Mouse (Mus musculus) limb, embryonic 12.5 days (tissue): ENCODE data around the gene Ovch2. TPM values are rescaled to one million over a fixed set of nuclear protein-coding genes. Genes with fewer than 3 reads are reported as not detected.

ENCODE experiments used
- ATAC-seq: fragments of 200-750 bp; cut with Nextera tagmentation; 2 replicates; pipeline ENCODE4 v1.8.0; 2017; ENCODE audit warnings: low read depth, moderate TSS enrichment; ENCODE audit not compliant: insufficient number of reproducible peaks, insufficient read depth, low FRiP score, low TSS enrichment
- H3K27ac ChIP-seq: fragments of 300-500 bp; sonication (generic); 2 replicates; pipeline ENCODE4 v1.5.1; 2016; ENCODE audit warnings: mild to moderate bottlenecking, moderate library complexity
- H3K27me3 ChIP-seq: fragments of 300-500 bp; sonication (generic); 2 replicates; pipeline ENCODE4 v1.6.1; 2016; ENCODE audit warnings: mild to moderate bottlenecking, moderate library complexity
- H3K36me3 ChIP-seq: fragments of 300-500 bp; sonication (generic); 2 replicates; pipeline ENCODE4 v1.6.1; 2016; ENCODE audit warnings: mild to moderate bottlenecking, moderate library complexity
- H3K4me1 ChIP-seq: fragments of 300-500 bp; sonication (generic); replicated peaks from 2 replicates; pipeline ENCODE4 v1.6.1; 2016
- H3K4me2 ChIP-seq: fragments of 300-500 bp; sonication (generic); 2 replicates; pipeline ENCODE4 v1.6.1; 2016; ENCODE audit warnings: mild to moderate bottlenecking, moderate library complexity
- H3K4me3 ChIP-seq: fragments of 300-500 bp; sonication (generic); replicated peaks from 2 replicates; pipeline ENCODE4 v1.5.1; 2016; ENCODE audit warnings: mild to moderate bottlenecking
- H3K9ac ChIP-seq: fragments of 300-500 bp; sonication (generic); replicated peaks from 2 replicates; pipeline ENCODE4 v1.6.1; 2016; ENCODE audit warnings: mild to moderate bottlenecking, moderate library complexity
- H3K9me3 ChIP-seq: fragments of 300-500 bp; sonication (generic); 2 replicates; pipeline ENCODE4 v1.6.1; 2016; ENCODE audit warnings: mild to moderate bottlenecking, moderate library complexity
- WGBS: fragments of 180-500 bp; shearing (Covaris S2); methylation state at CpG from one replicate; pipeline ENCODE4 v1.1.7; 2016; 5-methylcytosine and 5-hydroxymethylcytosine counted together
- polyA plus RNA-seq: library from polyadenylated mRNA; unstranded; fragments of >200 nt; fragmentation: Nextera tagmentation; extraction: Ambion mirVana; gene quantifications from 2 replicates; pipeline ENCODE4 v1.2.1, GENCODE M21; 2016

Gene Ovch2
- polyA plus RNA-seq, 1 experiment from 2014 or later = not detected

DNA sequence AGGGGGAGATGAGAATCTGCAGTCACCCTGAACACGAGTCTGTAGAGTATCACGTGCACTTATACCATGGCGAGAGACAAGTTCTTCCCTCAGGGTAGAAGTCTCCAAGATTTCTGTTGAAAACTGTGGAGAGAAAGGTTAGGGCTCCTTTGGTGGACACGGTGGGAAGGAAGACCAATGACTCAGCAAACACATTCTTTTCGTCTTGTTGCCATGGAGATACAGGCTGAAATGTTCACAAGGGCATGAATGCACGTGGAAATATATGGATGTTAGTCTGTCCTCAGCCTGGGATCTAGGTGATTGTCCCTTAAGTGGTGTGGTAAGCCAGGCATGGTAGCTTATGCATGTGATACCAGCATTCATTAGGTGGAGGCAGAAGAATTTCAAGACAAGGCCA is 30.2 kb downstream of the Ovch2 start:
- no peaks in the 10 kb centered on the region for H3K9me3 ChIP-seq
- no peak for ATAC-seq
- no peak overlapping the region for H3K27ac ChIP-seq
- H3K27me3 ChIP-seq = no peaks in the 10 kb centered on the region
- no peak overlapping the region for H3K4me3 ChIP-seq
- WGBS = 71% methylated on average over 6 of the region's 6 CpGs
- H3K36me3 ChIP-seq = no peaks in the 10 kb centered on the region
- no peak overlapping the region for H3K9ac ChIP-seq
- no peaks in the 10 kb centered on the region for H3K4me1 ChIP-seq
- H3K4me2 ChIP-seq = no peak overlapping the region

DNA sequence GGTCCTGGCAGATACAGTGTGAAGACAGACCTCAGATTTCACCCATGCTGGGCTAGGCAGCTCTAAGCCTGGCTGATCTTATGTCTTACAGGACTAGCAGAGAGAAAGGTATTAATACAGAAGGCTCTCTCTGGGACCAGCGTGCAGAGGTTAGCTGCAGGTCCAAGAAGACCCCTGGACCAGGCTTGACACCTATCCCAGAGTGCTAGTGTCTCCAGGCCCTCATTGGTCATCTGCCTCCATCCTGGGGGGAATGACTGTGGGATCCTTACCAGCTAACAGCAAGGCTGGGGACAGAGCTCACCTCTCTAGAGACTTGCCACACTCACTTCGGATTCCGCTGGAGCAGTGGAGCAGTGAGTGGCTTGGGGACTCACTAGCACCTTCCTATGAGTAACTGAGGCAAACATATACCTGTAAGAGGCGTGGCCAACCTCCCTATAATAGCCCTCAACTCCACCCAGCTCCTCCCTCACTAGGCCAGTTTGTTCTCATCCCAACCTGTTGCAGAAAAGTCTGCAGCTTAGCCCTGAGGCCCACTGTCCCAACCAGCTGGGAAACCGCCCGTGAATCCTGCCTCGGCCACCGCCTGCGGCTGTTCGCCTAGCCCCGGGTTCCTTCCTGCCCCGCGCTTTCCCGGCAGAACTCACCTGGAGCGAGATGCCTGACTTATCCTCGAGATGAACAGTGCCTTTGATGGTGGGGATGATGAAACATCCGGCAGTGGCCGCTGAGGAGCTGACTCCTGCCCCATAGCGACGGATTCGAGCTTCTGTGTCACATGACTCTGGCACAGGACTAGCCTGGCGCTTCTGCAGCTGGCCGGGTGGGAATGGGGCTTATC is 43.5 kb downstream of the Ovch2 start, which contains the start of gene Cyb5r2:
TSS of gene Cyb5r2 (minus strand) at position 725 of the 844 bp plus-strand sequence.
- no peaks in the 10 kb centered on the region for H3K9me3 ChIP-seq
- ATAC-seq = peak; percentile 67; the same call in 1 of the 2 replicates
- H3K27me3 ChIP-seq = no peaks in the 10 kb centered on the region
- H3K4me1 ChIP-seq = peaks cover 8% of the 10 kb centered on the region; the same call in 1 of the 2 replicates
- no peak within 1 kb of the TSS for H3K27ac ChIP-seq
- peak within 1 kb of the TSS; percentile 36 for H3K4me3 ChIP-seq
- peak within 1 kb of the TSS; percentile 60 for H3K4me2 ChIP-seq
- no peaks in the 10 kb centered on the region for H3K36me3 ChIP-seq
- peak within 1 kb of the TSS; percentile 54 for H3K9ac ChIP-seq
- 9% methylated on average over 23 of the region's 23 CpGs for WGBS

DNA sequence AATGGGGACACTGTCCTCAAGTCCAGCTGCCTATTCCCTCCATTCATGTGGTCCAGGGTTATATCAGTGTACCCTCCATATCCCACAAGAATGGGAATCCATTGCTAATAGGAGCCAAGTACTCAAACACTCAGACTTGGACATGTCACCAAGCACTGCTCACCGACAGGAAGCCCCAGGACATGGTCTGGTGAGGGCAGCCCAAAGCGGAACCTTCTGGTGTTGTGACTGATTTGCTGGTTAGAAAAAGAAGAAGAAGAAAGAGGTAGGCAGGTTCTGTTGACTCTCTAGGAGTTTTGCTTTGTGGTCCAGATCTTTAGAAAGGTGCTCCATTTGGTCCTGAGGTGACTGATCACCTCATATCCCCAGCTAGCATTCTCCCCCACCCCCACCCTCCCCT is 44.3 kb downstream of the Ovch2 start:
- 84% methylated on average over 2 of the region's 2 CpGs for WGBS
- Histone ChIP-seq H3K9me3 (no peaks in the 10 kb centered on the region), H3K9ac (no peak overlapping the region), H3K36me3 (no peaks in the 10 kb centered on the region), H3K4me2 (no peak overlapping the region), H3K4me3 (no peak overlapping the region), H3K4me1 (peaks cover 8% of the 10 kb centered on the region; the same call in 1 of the 2 replicates), H3K27me3 (no peaks in the 10 kb centered on the region), H3K27ac (no peak overlapping the region)
- ATAC-seq = no peak

DNA sequence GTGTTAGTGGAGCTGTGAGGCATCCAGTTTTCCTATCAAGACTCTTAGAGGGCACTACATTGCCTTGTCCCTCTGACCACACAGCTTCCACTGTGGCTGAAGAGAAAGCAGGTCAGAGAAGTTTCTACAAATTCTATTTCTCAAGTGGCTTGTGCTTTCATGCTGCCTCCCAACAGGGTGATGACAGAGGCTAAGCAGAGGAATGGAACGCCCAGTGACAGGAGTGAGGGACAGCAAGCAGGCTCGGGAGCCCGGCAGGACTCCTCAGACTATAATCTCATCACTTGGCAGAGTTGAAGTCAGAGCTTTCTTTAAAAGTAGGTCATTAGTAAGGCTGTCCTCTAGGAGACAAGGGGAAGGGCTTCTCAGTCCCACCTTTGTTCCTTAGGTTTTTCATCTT is 45.1 kb downstream of the Ovch2 start:
- WGBS = 80% methylated on average over 3 of the region's 3 CpGs
- no peak overlapping the region for H3K4me3 ChIP-seq
- no peak for ATAC-seq
- H3K27me3 ChIP-seq = no peaks in the 10 kb centered on the region
- H3K9me3 ChIP-seq = no peaks in the 10 kb centered on the region
- H3K27ac ChIP-seq = no peak overlapping the region
- H3K4me1 ChIP-seq = peaks cover 8% of the 10 kb centered on the region; the same call in 1 of the 2 replicates
- no peak overlapping the region for H3K9ac ChIP-seq
- H3K36me3 ChIP-seq = no peaks in the 10 kb centered on the region
- H3K4me2 ChIP-seq = no peak overlapping the region

DNA sequence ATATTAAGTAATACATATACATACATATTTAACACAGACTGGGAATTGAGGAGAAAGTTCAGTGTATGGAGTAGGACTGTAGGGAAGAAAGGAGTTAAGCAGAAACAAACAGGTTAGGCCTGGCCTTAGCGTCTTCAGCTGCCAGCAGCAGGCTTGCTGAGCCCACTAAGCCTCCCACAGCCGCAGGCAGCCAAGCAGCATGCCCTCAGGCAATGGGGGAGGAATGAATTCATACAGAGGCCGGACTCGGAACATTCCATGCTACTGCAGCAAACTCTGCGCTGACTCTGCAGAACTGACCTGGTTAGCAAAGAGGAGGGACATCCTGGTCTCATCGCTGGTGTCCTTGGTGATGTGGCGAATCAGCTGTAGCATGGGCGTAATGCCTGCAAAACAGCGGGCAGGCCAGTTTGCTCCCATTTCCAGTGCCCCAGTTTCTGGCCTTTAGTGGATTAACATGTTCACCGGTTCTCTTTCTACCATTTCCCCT is 48.9 kb downstream of the Ovch2 start:
- Histone ChIP-seq H3K9ac (no peak overlapping the region), H3K27me3 (no peaks in the 10 kb centered on the region), H3K9me3 (no peaks in the 10 kb centered on the region), H3K4me2 (no peak overlapping the region), H3K4me1 (no peaks in the 10 kb centered on the region; the same call in 1 of the 2 replicates), H3K4me3 (no peak overlapping the region), H3K36me3 (0 out of 2 replicates have a peak, but pooled peaks cover 5% of the 10 kb centered on the region), H3K27ac (no peak overlapping the region)
- no peak for ATAC-seq
- WGBS = 77% methylated on average over 10 of the region's 10 CpGs

DNA sequence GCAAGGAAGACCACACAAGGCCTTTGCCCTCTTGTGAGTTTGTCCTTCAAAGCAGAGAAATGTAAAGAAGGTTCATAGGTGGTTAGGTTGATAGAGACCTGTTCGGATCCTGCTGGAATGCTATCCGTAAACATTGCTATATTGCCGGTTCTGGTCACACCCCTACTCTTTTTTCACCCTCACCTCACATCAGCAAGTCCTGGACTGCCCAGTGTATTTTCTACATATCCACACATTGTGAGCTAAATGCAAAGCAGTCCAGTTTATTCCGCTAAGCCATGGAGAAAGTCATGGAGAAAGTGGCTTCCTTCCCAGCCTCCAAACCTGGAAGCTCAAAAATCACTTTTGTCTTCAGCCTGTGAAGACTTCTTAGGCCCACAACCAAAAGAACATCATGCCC is 51.3 kb downstream of the Ovch2 start:
- ATAC-seq = no peak
- H3K27ac ChIP-seq = no peak overlapping the region
- H3K4me1 ChIP-seq = no peaks in the 10 kb centered on the region; the same call in 1 of the 2 replicates
- H3K36me3 ChIP-seq = peaks cover 24% of the 10 kb centered on the region
- H3K9me3 ChIP-seq = no peaks in the 10 kb centered on the region
- H3K27me3 ChIP-seq = no peaks in the 10 kb centered on the region
- 94% methylated on average over 4 of the region's 4 CpGs for WGBS
- H3K9ac ChIP-seq = no peak overlapping the region
- no peak overlapping the region for H3K4me2 ChIP-seq
- H3K4me3 ChIP-seq = no peak overlapping the region

DNA sequence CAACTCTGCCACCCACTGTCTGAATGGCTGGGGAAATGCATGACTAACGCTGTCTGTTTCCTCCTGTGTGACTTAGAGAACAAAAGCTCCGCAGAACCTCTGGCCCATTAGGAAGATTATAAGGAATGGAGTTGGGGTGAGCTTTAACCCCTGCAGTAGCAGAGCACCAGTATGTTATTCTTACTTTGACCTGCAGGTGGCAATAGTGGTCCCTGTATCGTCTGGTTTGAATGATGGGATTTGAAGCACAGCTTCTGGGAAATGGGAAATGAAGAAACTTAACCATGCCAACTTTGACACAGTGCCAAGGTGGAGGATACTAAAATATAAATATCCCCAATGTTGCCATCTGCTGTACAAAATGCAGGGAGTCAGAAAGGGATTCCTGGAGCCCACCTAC is 51.7 kb downstream of the Ovch2 start:
- 3% methylated on average over 3 of the region's 3 CpGs for WGBS
- no peak for ATAC-seq
- no peaks in the 10 kb centered on the region; the same call in 1 of the 2 replicates for H3K4me1 ChIP-seq

DNA sequence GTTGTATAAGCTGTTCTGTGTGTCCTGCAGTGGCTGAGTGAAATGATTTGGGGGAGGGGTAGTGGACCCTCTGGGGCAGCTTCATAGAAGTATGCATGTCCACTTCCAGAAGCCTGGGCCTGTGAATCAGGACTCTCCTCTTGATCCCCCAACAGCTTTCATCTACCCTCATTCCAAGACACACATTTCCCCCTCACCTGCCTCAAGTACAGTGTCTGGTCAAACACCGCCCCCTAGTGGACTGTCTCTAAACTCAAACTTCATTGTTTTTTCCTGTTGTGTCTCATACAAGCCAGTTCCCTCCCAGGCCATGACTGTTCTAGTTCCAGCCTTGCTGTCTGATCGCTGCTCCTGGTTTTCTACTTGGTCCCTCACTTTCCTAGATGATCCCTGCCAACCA is 53.1 kb downstream of the Ovch2 start:
- H3K36me3 ChIP-seq = peaks cover 39% of the 10 kb centered on the region
- H3K27me3 ChIP-seq = no peaks in the 10 kb centered on the region
- H3K4me2 ChIP-seq = no peak overlapping the region
- no peak overlapping the region for H3K9ac ChIP-seq
- H3K4me3 ChIP-seq = no peak overlapping the region
- no peaks in the 10 kb centered on the region for H3K9me3 ChIP-seq
- no peaks in the 10 kb centered on the region; the same call in 1 of the 2 replicates for H3K4me1 ChIP-seq
- no peak overlapping the region for H3K27ac ChIP-seq
- ATAC-seq = no peak
- 23% methylated on average over 2 of the region's 2 CpGs for WGBS

More for the DNA sequence above, 51.7 kb downstream of the Ovch2 start:
- Histone ChIP-seq H3K4me3 (no peak overlapping the region), H3K9ac (no peak overlapping the region), H3K27ac (no peak overlapping the region), H3K36me3 (peaks cover 26% of the 10 kb centered on the region), H3K9me3 (no peaks in the 10 kb centered on the region), H3K27me3 (no peaks in the 10 kb centered on the region), H3K4me2 (no peak overlapping the region)

DNA sequence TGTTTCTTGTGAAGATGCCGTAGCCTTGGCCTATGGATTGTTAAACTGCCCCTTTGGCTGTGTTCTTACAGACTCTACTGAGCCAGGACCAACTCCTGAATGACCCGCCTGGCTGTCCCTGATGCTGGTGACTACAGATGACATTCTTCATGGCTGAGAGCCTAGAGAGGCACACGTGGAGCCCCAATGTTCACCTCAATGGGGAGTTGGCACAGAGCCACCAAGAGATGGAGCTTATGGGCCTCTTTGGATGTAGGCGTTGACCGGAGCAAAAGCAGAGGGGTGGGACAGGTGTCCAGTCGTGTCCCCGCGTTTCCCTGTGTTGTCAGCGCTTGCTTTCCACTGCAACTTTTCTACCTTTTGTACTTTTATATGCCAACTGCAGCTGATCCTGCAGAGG is 53.5 kb downstream of the Ovch2 start:
- no peak overlapping the region for H3K27ac ChIP-seq
- no peak overlapping the region for H3K9ac ChIP-seq
- H3K4me2 ChIP-seq = no peak overlapping the region
- no peak for ATAC-seq
- H3K9me3 ChIP-seq = no peaks in the 10 kb centered on the region
- no peaks in the 10 kb centered on the region; the same call in 1 of the 2 replicates for H3K4me1 ChIP-seq
- H3K27me3 ChIP-seq = no peaks in the 10 kb centered on the region
- H3K4me3 ChIP-seq = no peak overlapping the region
- H3K36me3 ChIP-seq = peaks cover 41% of the 10 kb centered on the region
- WGBS = 87% methylated on average over 9 of the region's 9 CpGs

DNA sequence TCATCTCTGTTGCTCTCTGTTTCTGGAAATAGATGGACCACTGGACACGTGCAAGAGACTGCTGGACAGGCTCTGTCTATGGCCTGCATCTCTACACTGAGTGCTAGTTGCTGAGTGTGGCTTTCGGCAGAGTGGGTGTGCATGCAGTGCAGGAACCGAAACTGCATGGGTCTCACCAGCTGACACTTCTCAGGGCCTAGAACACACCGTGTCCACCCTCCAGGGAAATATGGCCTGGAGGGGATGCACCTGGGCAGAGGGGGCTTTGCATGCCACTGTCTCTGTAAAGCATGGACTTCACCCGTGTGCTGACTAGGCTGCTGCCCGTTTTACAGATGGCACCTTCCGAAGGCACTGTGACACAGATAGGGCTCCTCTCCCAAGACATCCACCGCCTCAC is 55.0 kb downstream of the Ovch2 start:
- Histone ChIP-seq H3K27ac (no peak overlapping the region), H3K4me2 (no peak overlapping the region), H3K27me3 (no peaks in the 10 kb centered on the region), H3K9ac (no peak overlapping the region), H3K36me3 (peaks cover 46% of the 10 kb centered on the region), H3K9me3 (no peaks in the 10 kb centered on the region), H3K4me1 (no peaks in the 10 kb centered on the region; the same call in 1 of the 2 replicates), H3K4me3 (no peak overlapping the region)
- WGBS = 89% methylated on average over 8 of the region's 8 CpGs
- ATAC-seq = no peak

DNA sequence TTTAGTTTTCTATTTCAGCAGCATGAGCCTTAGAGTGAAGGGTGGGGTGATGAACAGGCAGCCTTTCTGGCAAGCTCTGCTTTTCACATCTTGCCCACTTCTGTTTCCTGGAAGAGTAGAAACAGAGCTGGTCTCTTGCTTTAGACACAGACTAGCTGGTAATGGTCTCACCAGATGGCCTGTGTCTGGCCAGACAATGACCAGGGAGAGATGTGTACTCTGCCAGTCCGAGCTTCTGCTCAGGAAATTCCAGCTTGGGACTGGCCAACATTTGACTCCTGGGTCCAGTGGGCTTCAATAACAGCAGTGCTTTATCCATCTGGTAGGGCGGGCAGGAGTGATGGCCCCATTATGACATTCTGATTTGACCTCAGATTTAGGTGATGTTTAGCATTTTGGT is 55.9 kb downstream of the Ovch2 start:
- Histone ChIP-seq H3K4me1 (no peaks in the 10 kb centered on the region; the same call in 1 of the 2 replicates), H3K4me2 (no peak overlapping the region), H3K9ac (no peak overlapping the region), H3K27ac (no peak overlapping the region), H3K4me3 (no peak overlapping the region), H3K36me3 (peaks cover 55% of the 10 kb centered on the region), H3K27me3 (no peaks in the 10 kb centered on the region), H3K9me3 (no peaks in the 10 kb centered on the region)
- no peak for ATAC-seq
- 69% methylated on average over 2 of the region's 2 CpGs for WGBS
